Mouse (Mus musculus) bone marrow macrophage, adult 2 months (primary cell): ENCODE measurements at regions not wholly inside any gene's neighbourhood (a gene's known extent, or its start where the extent isn't known, plus 50 kb on each side); places are given as distances from the start of the nearest gene placed in this dataset.

Experiments used
- CTCF ChIP-seq: IDR thresholded peaks from 2 replicates; pipeline ENCODE4 v1.5.1; 2012; ENCODE audit warnings: low read depth, mild to moderate bottlenecking, low read length, moderate library complexity
- POLR2A ChIP-seq: IDR thresholded peaks from 2 replicates; pipeline ENCODE4 v1.6.1; 2012; ENCODE audit warnings: mild to moderate bottlenecking, low read depth, low read length, borderline replicate concordance

GRCm38 (mm10) chr8:127690792-127691191, 627.1 kb downstream of the Pard3 start:
- TF ChIP-seq CTCF (no peak), POLR2A (no peak)
